Mouse (Mus musculus): ENCODE data around the gene Gtpbp2.

DNA sequence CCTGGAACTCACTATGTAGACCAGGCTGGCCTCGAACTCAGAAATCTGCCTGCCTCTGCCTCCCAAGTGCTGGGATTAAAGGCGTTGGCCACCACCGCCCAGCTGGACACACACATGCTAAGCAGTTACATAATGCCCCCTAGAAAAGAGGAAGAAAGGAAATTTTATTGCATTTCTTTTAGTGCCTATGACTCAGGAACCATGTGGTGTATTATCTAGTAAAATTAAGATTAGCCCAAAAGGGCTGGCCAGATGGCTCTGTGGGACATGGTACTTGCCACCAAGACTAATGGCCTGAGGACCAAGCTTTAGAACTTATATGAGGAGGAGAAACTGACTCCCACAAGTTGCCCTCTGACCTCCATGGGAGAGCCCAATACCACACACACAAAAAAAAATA, 21.0 kb upstream of the Gtpbp2 start:
- TF ChIP-seq CTCF (IDR thresholded peaks at IDR 0.05; ENCODE audit: low read depth, low read length) (no peak), POLR2A (IDR thresholded peaks at IDR 0.05; ENCODE audit: insufficient read depth, low read length) (no peak)

Measured in ES-Bruce4 (cell line).